Mouse (Mus musculus): ENCODE results near the gene Hist1h2ai. TPM values are rescaled to one million over a fixed set of nuclear protein-coding genes. Genes with fewer than 3 reads are reported as not detected.
"Not testable (repeated sequence)": the region's sequence is repeated elsewhere in the genome, so short reads cannot be mapped to it uniquely, and the experiment has no call there.

Hist1h2ai gene
- polyA plus RNA-seq, 1 experiment from 2014 or later: 45.9 TPM

DNA sequence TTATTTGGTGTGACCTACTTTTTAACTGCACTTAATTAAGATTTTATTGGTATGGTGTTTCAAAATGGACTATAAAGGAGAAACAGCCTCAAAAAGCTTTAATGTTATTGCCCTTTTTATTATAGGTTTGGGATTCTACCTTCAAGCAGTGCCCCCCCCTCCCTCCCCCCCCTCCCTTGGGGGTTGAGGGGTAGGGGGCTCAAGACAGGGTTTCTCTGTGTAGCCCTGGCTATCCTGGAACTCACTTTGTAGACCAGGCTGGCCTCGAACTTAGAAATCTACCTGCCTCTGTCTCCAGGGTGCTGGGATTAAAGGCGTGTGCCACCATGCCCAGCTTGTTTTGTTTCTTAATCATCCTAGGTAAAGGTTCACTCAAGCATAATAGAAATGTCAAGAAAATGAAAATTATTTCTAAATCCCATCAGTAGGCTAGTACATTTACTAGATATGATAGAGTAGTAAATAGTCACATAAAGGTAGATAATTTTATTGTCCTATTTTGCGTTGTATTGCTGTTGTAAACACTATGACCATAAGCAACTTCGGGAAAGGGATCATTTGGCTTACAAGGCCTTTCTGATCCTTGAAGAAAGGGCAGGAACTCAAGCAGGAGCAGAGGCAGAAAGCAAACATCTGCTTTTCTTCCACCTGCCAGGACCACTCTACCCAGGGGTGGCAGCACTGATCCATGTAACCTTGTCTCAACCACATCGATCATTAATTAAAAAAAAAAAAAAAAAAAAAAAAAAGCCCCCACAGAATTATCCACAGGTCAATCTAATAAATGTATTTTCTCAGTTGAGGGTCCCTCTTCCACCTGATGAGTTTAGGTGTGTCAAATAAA lies 7.0 kb downstream of the Hist1h2ai start:
- H3K9me3 ChIP-seq (replicated peaks; ENCODE audit: control insufficient read depth, low read length): no peaks in the 10 kb centered on the region
- H3K4me2 ChIP-seq (ENCODE audit: low read length): peak overlapping the region; percentile 56
- DNase-seq (ENCODE audit: low spot score) (no peak), ATAC-seq (no peak)
- H3K4me1 ChIP-seq (ENCODE audit: control insufficient read depth, insufficient read depth, low read length): peaks cover 27% of the 10 kb centered on the region
- H3K4me3 ChIP-seq (ENCODE audit: low read depth, low read length): no peak overlapping the region
- 20% methylated on average over 5 of the region's 5 CpGs for WGBS
- no peaks in the 10 kb centered on the region for H3K27me3 ChIP-seq (replicated peaks; ENCODE audit: control insufficient read depth, insufficient read depth, low read length)
- no peaks in the 10 kb centered on the region for H3K36me3 ChIP-seq (ENCODE audit: control insufficient read depth, insufficient read depth, low read length)
- peak overlapping the region; percentile 66 for H3K9ac ChIP-seq (ENCODE audit: low read length)
- peak overlapping the region; percentile 88; the same call in 1 of the 2 replicates for H3K27ac ChIP-seq (ENCODE audit: low read depth, low read length)

- Histone ChIP-seq H3K4me3 (ENCODE audit: low read depth, low read length) (no peak overlapping the region), H3K9ac (ENCODE audit: low read length) (no peak overlapping the region), H3K4me1 (ENCODE audit: control insufficient read depth, insufficient read depth, low read length) (peaks cover 7% of the 10 kb centered on the region; the same call in 1 of the 2 replicates), H3K27ac (ENCODE audit: low read depth, low read length) (peak overlapping the region; percentile 27; the same call in 1 of the 2 replicates), H3K36me3 (ENCODE audit: control insufficient read depth, insufficient read depth, low read length) (no peaks in the 10 kb centered on the region), H3K9me3 (replicated peaks; ENCODE audit: control insufficient read depth, low read length) (no peaks in the 10 kb centered on the region), H3K4me2 (ENCODE audit: low read length) (no peak overlapping the region), H3K27me3 (replicated peaks; ENCODE audit: control insufficient read depth, insufficient read depth, low read length) (no peaks in the 10 kb centered on the region)
- WGBS: 28% methylated on average over 11 of the region's 11 CpGs
- peak; percentile 75 for ATAC-seq
- peak; percentile 66 for DNase-seq (ENCODE audit: low spot score)
Measured at GRCm38 (mm10) chr13:21727948-21728572, 11.8 kb downstream of the Hist1h2ai start.

DNA sequence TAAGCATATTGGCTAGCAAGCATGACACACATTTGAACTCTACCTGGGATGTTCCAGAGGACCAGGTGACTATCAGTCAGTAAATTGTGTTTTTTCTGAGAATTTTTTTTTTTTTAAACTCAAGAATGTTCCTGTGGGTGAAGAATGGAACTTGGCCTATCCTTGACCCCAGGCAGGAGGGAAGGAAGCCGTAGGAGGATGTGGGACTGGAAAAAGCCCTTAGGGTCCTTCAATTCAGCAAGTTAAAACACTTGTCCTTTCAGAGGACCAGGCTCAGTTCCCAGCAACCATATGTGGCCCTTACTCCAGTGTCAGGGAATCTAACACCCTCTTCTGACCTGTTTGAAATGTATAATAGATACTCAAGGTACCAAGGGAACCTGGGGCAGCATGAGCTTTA lies 13.3 kb downstream of the Hist1h2ai start:
- 69% methylated on average over 1 of the region's 1 CpGs for WGBS

GRCm38 (mm10) chr13:21733466-21733865 lies 17.2 kb downstream of the Hist1h2ai start:
- no peak overlapping the region for H3K9ac ChIP-seq (ENCODE audit: low read length)
- peaks cover 11% of the 10 kb centered on the region for H3K4me1 ChIP-seq (ENCODE audit: control insufficient read depth, insufficient read depth, low read length)
- no peaks in the 10 kb centered on the region for H3K36me3 ChIP-seq (ENCODE audit: control insufficient read depth, insufficient read depth, low read length)
- H3K4me2 ChIP-seq (ENCODE audit: low read length): no peak overlapping the region
- peak overlapping the region; percentile 97 for H3K27ac ChIP-seq (ENCODE audit: low read depth, low read length)
- H3K9me3 ChIP-seq (replicated peaks; ENCODE audit: control insufficient read depth, low read length): no peaks in the 10 kb centered on the region
- no peak; the same call in 1 of the 2 replicates for ATAC-seq
- H3K27me3 ChIP-seq (replicated peaks; ENCODE audit: control insufficient read depth, insufficient read depth, low read length): no peaks in the 10 kb centered on the region
- no peak overlapping the region for H3K4me3 ChIP-seq (ENCODE audit: low read depth, low read length)
- no peak for DNase-seq (ENCODE audit: low spot score)
- WGBS: 66% methylated on average over 5 of the region's 5 CpGs

More for the DNA sequence above, 13.3 kb downstream of the Hist1h2ai start:
- H3K4me3 ChIP-seq (ENCODE audit: low read depth, low read length): no peak overlapping the region
- no peak overlapping the region for H3K4me2 ChIP-seq (ENCODE audit: low read length)
- DNase-seq (ENCODE audit: low spot score): no peak
- H3K36me3 ChIP-seq (ENCODE audit: control insufficient read depth, insufficient read depth, low read length): no peaks in the 10 kb centered on the region
- ATAC-seq: no peak
- no peak overlapping the region for H3K27ac ChIP-seq (ENCODE audit: low read depth, low read length)
- no peaks in the 10 kb centered on the region for H3K27me3 ChIP-seq (replicated peaks; ENCODE audit: control insufficient read depth, insufficient read depth, low read length)
- no peak overlapping the region for H3K9ac ChIP-seq (ENCODE audit: low read length)
- H3K4me1 ChIP-seq (ENCODE audit: control insufficient read depth, insufficient read depth, low read length): peaks cover 7% of the 10 kb centered on the region; the same call in 1 of the 2 replicates
- H3K9me3 ChIP-seq (replicated peaks; ENCODE audit: control insufficient read depth, low read length): no peaks in the 10 kb centered on the region

- Histone ChIP-seq H3K9ac (ENCODE audit: low read length) (peak overlapping the region; percentile 76), H3K4me2 (ENCODE audit: low read length) (peak overlapping the region; percentile 68), H3K4me1 (ENCODE audit: control insufficient read depth, insufficient read depth, low read length) (peaks cover 11% of the 10 kb centered on the region), H3K4me3 (ENCODE audit: low read depth, low read length) (peak overlapping the region; percentile 48), H3K9me3 (replicated peaks; ENCODE audit: control insufficient read depth, low read length) (no peaks in the 10 kb centered on the region), H3K27me3 (replicated peaks; ENCODE audit: control insufficient read depth, insufficient read depth, low read length) (no peaks in the 10 kb centered on the region), H3K36me3 (ENCODE audit: control insufficient read depth, insufficient read depth, low read length) (no peaks in the 10 kb centered on the region), H3K27ac (ENCODE audit: low read depth, low read length) (peak overlapping the region; percentile 97)
- ATAC-seq (peak; percentile 76), DNase-seq (ENCODE audit: low spot score) (peak; percentile 97)
- under 1% methylated on average over 21 of the region's 21 CpGs for WGBS
Measured at GRCm38 (mm10) chr13:21734010-21734905, 18.0 kb downstream of the Hist1h2ai start.

DNA sequence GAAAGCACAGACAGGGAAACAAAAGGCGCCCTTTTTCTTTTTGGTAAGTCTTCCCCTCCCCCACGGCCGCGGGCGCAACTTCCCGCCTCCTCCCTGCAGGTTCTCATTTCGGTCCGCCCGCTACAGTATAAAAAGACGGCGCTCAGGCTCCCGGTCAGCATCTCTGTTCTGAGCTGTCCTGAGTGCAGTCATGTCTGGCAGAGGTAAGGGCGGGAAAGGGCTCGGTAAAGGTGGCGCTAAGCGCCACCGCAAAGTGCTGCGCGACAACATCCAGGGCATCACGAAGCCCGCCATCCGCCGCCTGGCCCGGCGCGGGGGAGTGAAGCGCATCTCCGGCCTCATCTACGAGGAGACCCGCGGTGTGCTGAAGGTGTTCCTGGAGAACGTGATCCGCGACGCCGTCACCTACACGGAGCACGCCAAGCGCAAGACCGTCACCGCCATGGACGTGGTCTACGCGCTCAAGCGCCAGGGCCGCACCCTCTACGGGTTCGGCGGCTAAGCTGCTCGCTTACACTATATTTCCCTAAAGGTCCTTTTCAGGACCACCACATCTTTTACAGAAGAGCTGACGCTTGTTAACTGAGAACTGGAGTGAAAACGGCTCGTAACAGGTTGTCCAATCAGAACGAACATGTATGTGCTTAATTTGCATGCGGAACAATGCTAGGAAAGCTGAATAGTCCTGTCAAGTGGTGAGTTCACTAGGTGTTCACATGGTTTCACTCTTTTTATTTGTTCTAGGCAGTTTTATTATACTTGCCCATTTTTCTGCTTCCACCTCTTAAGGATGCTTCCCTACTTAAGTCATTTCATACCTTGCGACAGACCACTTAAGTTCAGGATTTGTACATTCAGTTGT lies 18.9 kb downstream of the Hist1h2ai start, which contains the start of gene Hist1h4j:
Gene Hist1h4j, plus strand, starts transcription at position 159 of the 862 bp plus-strand sequence.
- not testable (repeated sequence) for H3K27me3 ChIP-seq (replicated peaks; ENCODE audit: control insufficient read depth, insufficient read depth, low read length); H3K36me3 ChIP-seq (ENCODE audit: control insufficient read depth, insufficient read depth, low read length); H3K9me3 ChIP-seq (replicated peaks; ENCODE audit: control insufficient read depth, low read length)
- Histone ChIP-seq H3K27ac (ENCODE audit: low read depth, low read length) (peak within 1 kb of the TSS; percentile 97), H3K4me1 (ENCODE audit: control insufficient read depth, insufficient read depth, low read length) (peaks cover 11% of the 10 kb centered on the region), H3K9ac (ENCODE audit: low read length) (peak within 1 kb of the TSS; percentile 76), H3K4me2 (ENCODE audit: low read length) (peak within 1 kb of the TSS; percentile 68), H3K4me3 (ENCODE audit: low read depth, low read length) (peak within 1 kb of the TSS; percentile 48)
- peak; percentile 92 for ATAC-seq
- WGBS: 0% methylated on average over 37 of the region's 56 CpGs
- DNase-seq (ENCODE audit: low spot score): peak; percentile 95

GRCm38 (mm10) chr13:21745006-21745405 lies 28.8 kb downstream of the Hist1h2ai start:
- Histone ChIP-seq H3K4me3 (ENCODE audit: low read depth, low read length) (no peak overlapping the region), H3K9ac (ENCODE audit: low read length) (no peak overlapping the region)
- WGBS: 96% methylated on average over 1 of the region's 1 CpGs

More at GRCm38 (mm10) chr13:21745006-21745405, 28.8 kb downstream of the Hist1h2ai start:
- Histone ChIP-seq H3K9me3 (replicated peaks; ENCODE audit: control insufficient read depth, low read length) (no peaks in the 10 kb centered on the region), H3K4me2 (ENCODE audit: low read length) (no peak overlapping the region), H3K27me3 (replicated peaks; ENCODE audit: control insufficient read depth, insufficient read depth, low read length) (no peaks in the 10 kb centered on the region), H3K36me3 (ENCODE audit: control insufficient read depth, insufficient read depth, low read length) (no peaks in the 10 kb centered on the region), H3K4me1 (ENCODE audit: control insufficient read depth, insufficient read depth, low read length) (peaks cover 17% of the 10 kb centered on the region), H3K27ac (ENCODE audit: low read depth, low read length) (no peak overlapping the region)
- no peak for DNase-seq (ENCODE audit: low spot score)
- ATAC-seq: no peak
